Mouse (Mus musculus): ENCODE measurements around the gene Cdkal1. TPM values are rescaled to one million over a fixed set of nuclear protein-coding genes. Genes with fewer than 3 reads are reported as not detected.

Cdkal1 gene
- polyA plus RNA-seq, 1 experiment: 5.6 TPM

- TF ChIP-seq MYOD1 (IDR thresholded peaks at IDR 0.05; ENCODE audit: control insufficient read depth in 1 of 3, insufficient read length in 2 of 3, low read depth in 2 of 3): no peak
- no peak for TF ChIP-seq POLR2A (IDR thresholded peaks at IDR 0.05; ENCODE audit: insufficient read length, low read depth)
- no peak for TF ChIP-seq MAX (IDR thresholded peaks at IDR 0.05; ENCODE audit: low read depth)
- TF ChIP-seq USF1 (IDR thresholded peaks at IDR 0.05; ENCODE audit: low read depth): no peak
- no peak for TF ChIP-seq MYOG (IDR thresholded peaks at IDR 0.05; ENCODE audit: control insufficient read depth in 1 of 3, insufficient read depth in 1 of 3, insufficient read length in 2 of 3, low read depth in 2 of 3)
- TF ChIP-seq POLR2AphosphoS2 (IDR thresholded peaks at IDR 0.05; ENCODE audit: insufficient read length, low read depth): no peak
- TF ChIP-seq TCF3 (IDR thresholded peaks at IDR 0.05; ENCODE audit: insufficient read length, low read depth): no peak
- Histone ChIP-seq H3ac (ENCODE audit: control insufficient read depth, insufficient read length) (no peak overlapping the region), H3K4me3 (no peak overlapping the region), H3K27me3 (ENCODE audit: control insufficient read depth, insufficient read depth, insufficient read length) (no peaks in the 10 kb centered on the region), H3K36me3 (ENCODE audit: control insufficient read depth, insufficient read depth) (no peaks in the 10 kb centered on the region), H3K4me2 (ENCODE audit: low read depth) (no peak overlapping the region), H3K79me2 (ENCODE audit: control insufficient read depth, insufficient read depth) (no peaks in the 10 kb centered on the region)
These were observed 379.1 kb downstream of the Cdkal1 start for GRCm38 (mm10) chr13:29476421-29476820.

DNA sequence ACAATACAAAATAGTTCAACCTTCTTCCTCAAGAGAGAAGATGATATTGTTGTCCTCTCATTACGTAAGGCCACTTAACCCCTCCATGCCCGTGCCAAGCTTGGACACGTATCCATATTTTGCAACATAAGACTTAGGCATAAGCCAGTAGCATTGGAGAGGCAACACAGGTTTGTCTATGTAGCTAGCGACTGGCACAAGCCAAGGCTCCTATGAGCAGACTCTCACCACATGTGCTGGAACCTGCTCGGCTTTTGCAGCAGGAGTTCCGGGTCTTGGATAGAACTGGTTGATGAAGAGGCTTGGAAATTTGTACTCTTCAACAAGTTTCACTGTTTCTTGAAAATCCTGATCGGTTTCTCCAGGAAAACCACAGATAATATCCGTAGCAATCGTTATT, 381.2 kb downstream of the Cdkal1 start:
- no peaks in the 10 kb centered on the region for H3K79me2 ChIP-seq (ENCODE audit: control insufficient read depth, insufficient read depth)
- H3K4me3 ChIP-seq: no peak overlapping the region
- no peaks in the 10 kb centered on the region for H3K27me3 ChIP-seq (ENCODE audit: control insufficient read depth, insufficient read depth, insufficient read length)
- no peaks in the 10 kb centered on the region for H3K36me3 ChIP-seq (ENCODE audit: control insufficient read depth, insufficient read depth)
- H3ac ChIP-seq (ENCODE audit: control insufficient read depth, insufficient read length): no peak overlapping the region
- H3K4me2 ChIP-seq (ENCODE audit: low read depth): no peak overlapping the region
- TF ChIP-seq TCF3 (IDR thresholded peaks at IDR 0.05; ENCODE audit: insufficient read length, low read depth) (no peak), REST (IDR thresholded peaks at IDR 0.05; ENCODE audit: insufficient read depth, insufficient read length) (no peak), MYOD1 (IDR thresholded peaks at IDR 0.05; ENCODE audit: control insufficient read depth in 1 of 3, insufficient read length in 2 of 3, low read depth in 2 of 3) (no peak), CEBPB (IDR thresholded peaks at IDR 0.05; ENCODE audit: insufficient read depth, poor library complexity, severe bottlenecking) (no peak), SRF (IDR thresholded peaks at IDR 0.05; ENCODE audit: control insufficient read depth, insufficient read length, low read depth) (no peak), MYOG (IDR thresholded peaks at IDR 0.05; ENCODE audit: control insufficient read depth in 1 of 3, insufficient read depth in 1 of 3, insufficient read length in 2 of 3, low read depth in 2 of 3) (no peak), MAX (IDR thresholded peaks at IDR 0.05; ENCODE audit: low read depth) (no peak), USF1 (IDR thresholded peaks at IDR 0.05; ENCODE audit: low read depth) (no peak), POLR2AphosphoS2 (IDR thresholded peaks at IDR 0.05; ENCODE audit: insufficient read length, low read depth) (no peak), E2F4 (IDR thresholded peaks at IDR 0.05; ENCODE audit: insufficient read depth) (no peak), POLR2A (IDR thresholded peaks at IDR 0.05; ENCODE audit: insufficient read length, low read depth) (no peak), TCF12 (IDR thresholded peaks at IDR 0.05; ENCODE audit: insufficient read depth, poor library complexity, severe bottlenecking) (no peak)

GRCm38 (mm10) chr13:29473779-29474178, 381.7 kb downstream of the Cdkal1 start:
- Histone ChIP-seq H3K27me3 (ENCODE audit: control insufficient read depth, insufficient read depth, insufficient read length) (no peaks in the 10 kb centered on the region), H3K4me3 (no peak overlapping the region), H3ac (ENCODE audit: control insufficient read depth, insufficient read length) (no peak overlapping the region), H3K79me2 (ENCODE audit: control insufficient read depth, insufficient read depth) (no peaks in the 10 kb centered on the region), H3K4me2 (ENCODE audit: low read depth) (no peak overlapping the region), H3K36me3 (ENCODE audit: control insufficient read depth, insufficient read depth) (no peaks in the 10 kb centered on the region)
- TF ChIP-seq MYOD1 (IDR thresholded peaks at IDR 0.05; ENCODE audit: control insufficient read depth in 1 of 3, insufficient read length in 2 of 3, low read depth in 2 of 3) (no peak), MYOG (IDR thresholded peaks at IDR 0.05; ENCODE audit: control insufficient read depth in 1 of 3, insufficient read depth in 1 of 3, insufficient read length in 2 of 3, low read depth in 2 of 3) (no peak), REST (IDR thresholded peaks at IDR 0.05; ENCODE audit: insufficient read depth, insufficient read length) (no peak), POLR2A (IDR thresholded peaks at IDR 0.05; ENCODE audit: insufficient read length, low read depth) (no peak), TCF3 (IDR thresholded peaks at IDR 0.05; ENCODE audit: insufficient read length, low read depth) (no peak), TCF12 (IDR thresholded peaks at IDR 0.05; ENCODE audit: insufficient read depth, poor library complexity, severe bottlenecking) (no peak), USF1 (IDR thresholded peaks at IDR 0.05; ENCODE audit: low read depth) (no peak), CEBPB (IDR thresholded peaks at IDR 0.05; ENCODE audit: insufficient read depth, poor library complexity, severe bottlenecking) (no peak), E2F4 (IDR thresholded peaks at IDR 0.05; ENCODE audit: insufficient read depth) (no peak), POLR2AphosphoS2 (IDR thresholded peaks at IDR 0.05; ENCODE audit: insufficient read length, low read depth) (no peak), MAX (IDR thresholded peaks at IDR 0.05; ENCODE audit: low read depth) (no peak), SRF (IDR thresholded peaks at IDR 0.05; ENCODE audit: control insufficient read depth, insufficient read length, low read depth) (no peak)

- Histone ChIP-seq H3K27me3 (ENCODE audit: control insufficient read depth, insufficient read depth, insufficient read length) (no peaks in the 10 kb centered on the region), H3ac (ENCODE audit: control insufficient read depth, insufficient read length) (no peak overlapping the region), H3K79me2 (ENCODE audit: control insufficient read depth, insufficient read depth) (no peaks in the 10 kb centered on the region), H3K4me3 (no peak overlapping the region), H3K36me3 (ENCODE audit: control insufficient read depth, insufficient read depth) (no peaks in the 10 kb centered on the region), H3K4me2 (ENCODE audit: low read depth) (no peak overlapping the region)
- no peak for TF ChIP-seq POLR2AphosphoS2 (IDR thresholded peaks at IDR 0.05; ENCODE audit: insufficient read length, low read depth)
- no peak for TF ChIP-seq MYOG (IDR thresholded peaks at IDR 0.05; ENCODE audit: control insufficient read depth in 1 of 3, insufficient read depth in 1 of 3, insufficient read length in 2 of 3, low read depth in 2 of 3)
- TF ChIP-seq REST (IDR thresholded peaks at IDR 0.05; ENCODE audit: insufficient read depth, insufficient read length): no peak
- TF ChIP-seq MYOD1 (IDR thresholded peaks at IDR 0.05; ENCODE audit: control insufficient read depth in 1 of 3, insufficient read length in 2 of 3, low read depth in 2 of 3): no peak
- no peak for TF ChIP-seq SRF (IDR thresholded peaks at IDR 0.05; ENCODE audit: control insufficient read depth, insufficient read length, low read depth)
- no peak for TF ChIP-seq MAX (IDR thresholded peaks at IDR 0.05; ENCODE audit: low read depth)
- no peak for TF ChIP-seq TCF12 (IDR thresholded peaks at IDR 0.05; ENCODE audit: insufficient read depth, poor library complexity, severe bottlenecking)
- TF ChIP-seq USF1 (IDR thresholded peaks at IDR 0.05; ENCODE audit: low read depth): no peak
- TF ChIP-seq CEBPB (IDR thresholded peaks at IDR 0.05; ENCODE audit: insufficient read depth, poor library complexity, severe bottlenecking): no peak
These were observed 393.2 kb downstream of the Cdkal1 start for GRCm38 (mm10) chr13:29462271-29462670.

- H3K4me3 ChIP-seq: no peak overlapping the region
- no peaks in the 10 kb centered on the region for H3K36me3 ChIP-seq (ENCODE audit: control insufficient read depth, insufficient read depth)
- TF ChIP-seq SRF (IDR thresholded peaks at IDR 0.05; ENCODE audit: control insufficient read depth, insufficient read length, low read depth): no peak
- no peak for TF ChIP-seq MAX (IDR thresholded peaks at IDR 0.05; ENCODE audit: low read depth)
- TF ChIP-seq POLR2A (IDR thresholded peaks at IDR 0.05; ENCODE audit: insufficient read length, low read depth): no peak
- TF ChIP-seq MYOG (IDR thresholded peaks at IDR 0.05; ENCODE audit: control insufficient read depth in 1 of 3, insufficient read depth in 1 of 3, insufficient read length in 2 of 3, low read depth in 2 of 3): no peak
- no peak for TF ChIP-seq TCF12 (IDR thresholded peaks at IDR 0.05; ENCODE audit: insufficient read depth, poor library complexity, severe bottlenecking)
- TF ChIP-seq USF1 (IDR thresholded peaks at IDR 0.05; ENCODE audit: low read depth): no peak
- no peak for TF ChIP-seq TCF3 (IDR thresholded peaks at IDR 0.05; ENCODE audit: insufficient read length, low read depth)
- no peak for TF ChIP-seq CEBPB (IDR thresholded peaks at IDR 0.05; ENCODE audit: insufficient read depth, poor library complexity, severe bottlenecking)
- no peak for TF ChIP-seq E2F4 (IDR thresholded peaks at IDR 0.05; ENCODE audit: insufficient read depth)
- TF ChIP-seq POLR2AphosphoS2 (IDR thresholded peaks at IDR 0.05; ENCODE audit: insufficient read length, low read depth): no peak
- no peak for TF ChIP-seq MYOD1 (IDR thresholded peaks at IDR 0.05; ENCODE audit: control insufficient read depth in 1 of 3, insufficient read length in 2 of 3, low read depth in 2 of 3)
- TF ChIP-seq REST (IDR thresholded peaks at IDR 0.05; ENCODE audit: insufficient read depth, insufficient read length): no peak
- no peaks in the 10 kb centered on the region for H3K79me2 ChIP-seq (ENCODE audit: control insufficient read depth, insufficient read depth)
- H3K27me3 ChIP-seq (ENCODE audit: control insufficient read depth, insufficient read depth, insufficient read length): no peaks in the 10 kb centered on the region
- no peak overlapping the region for H3ac ChIP-seq (ENCODE audit: control insufficient read depth, insufficient read length)
- no peak overlapping the region for H3K4me2 ChIP-seq (ENCODE audit: low read depth)
These were observed 394.7 kb downstream of the Cdkal1 start for GRCm38 (mm10) chr13:29460741-29461140.

All from myocyte (in vitro differentiated cells).